Mouse (Mus musculus) liver, embryonic 11.5 days (tissue): ENCODE measurements around the gene Spint2. TPM values are rescaled to one million over a fixed set of nuclear protein-coding genes. Genes with fewer than 3 reads are reported as not detected.

ENCODE experiments used
- ATAC-seq: fragments of 200-750 bp; cut with Nextera tagmentation; replicated peaks from 2 replicates; pipeline ENCODE4 v1.8.0; 2017; ENCODE audit warnings: moderate number of reproducible peaks, mild to moderate bottlenecking, moderate TSS enrichment, moderate library complexity; ENCODE audit not compliant: low FRiP score
- DNase-seq: peaks from one replicate; pipeline ENCODE4 v3.0.0-alpha.2; 2017; ENCODE audit warnings: low spot score
- H3K27ac ChIP-seq: fragments of 300-500 bp; sonication (generic); 2 replicates; pipeline ENCODE4 v1.5.1; 2014; ENCODE audit warnings: mild to moderate bottlenecking, low read depth, low read length, control low read depth
- H3K27me3 ChIP-seq: fragments of 300-500 bp; sonication (generic); replicated peaks from 2 replicates; pipeline ENCODE4 v1.6.1; 2014; ENCODE audit warnings: low read length, mixed read lengths; ENCODE audit not compliant: control insufficient read depth, insufficient read depth
- H3K36me3 ChIP-seq: fragments of 300-500 bp; sonication (generic); 2 replicates; pipeline ENCODE4 v1.6.1; 2014; ENCODE audit warnings: mild to moderate bottlenecking, low read length, moderate library complexity, mixed read lengths; ENCODE audit not compliant: control insufficient read depth, insufficient read depth
- H3K4me1 ChIP-seq: fragments of 300-500 bp; sonication (generic); replicated peaks from 2 replicates; pipeline ENCODE4 v1.6.1; 2014; ENCODE audit warnings: low read length, mixed read lengths; ENCODE audit not compliant: control insufficient read depth, insufficient read depth
- H3K4me2 ChIP-seq: fragments of 300-500 bp; sonication (generic); 2 replicates; pipeline ENCODE4 v1.6.1; 2014; ENCODE audit warnings: mild to moderate bottlenecking, control low read depth, moderate library complexity
- H3K4me3 ChIP-seq: fragments of 300-500 bp; sonication (generic); 2 replicates; pipeline ENCODE4 v1.5.1; 2014; ENCODE audit warnings: low read depth, low read length, control low read depth
- H3K9ac ChIP-seq: fragments of 300-500 bp; sonication (generic); 2 replicates; pipeline ENCODE4 v1.6.1; 2014; ENCODE audit warnings: low read depth, low read length, control low read depth
- H3K9me3 ChIP-seq: fragments of 300-500 bp; sonication (generic); 2 replicates; pipeline ENCODE4 v1.6.1; 2016; ENCODE audit warnings: low read length, inconsistent platforms, mixed read lengths; ENCODE audit not compliant: control insufficient read depth
- WGBS: fragments of 180-500 bp; shearing (Covaris S2); extraction: QIAGEN DNeasy Blood & Tissue Kit; methylation state at CpG from one replicate; pipeline ENCODE4 v1.1.7; 2014; 5-methylcytosine and 5-hydroxymethylcytosine counted together
- polyA plus RNA-seq: library from polyadenylated mRNA; unstranded; fragments of >200 nt; fragmentation: Nextera tagmentation; extraction: Ambion mirVana; gene quantifications from 2 replicates; pipeline ENCODE4 v1.2.1, GENCODE M21; 2014

Gene Spint2
- 51.6 and 53.7 TPM in 2 replicates for polyA plus RNA-seq

GRCm38 (mm10) chr7:29281201-29282073, at the start of gene Spint2:
Gene Spint2, minus strand, starts transcription at chr7:29281912.
- Histone ChIP-seq H3K4me3 (peak within 1 kb of the TSS; percentile 64), H3K27ac (no peak within 1 kb of the TSS), H3K9ac (peak within 1 kb of the TSS; percentile 70), H3K4me1 (peaks cover 9% of the 10 kb centered on the region), H3K9me3 (no peaks in the 10 kb centered on the region), H3K4me2 (peak within 1 kb of the TSS; percentile 96), H3K27me3 (peaks cover 19% of the 10 kb centered on the region), H3K36me3 (no peaks in the 10 kb centered on the region)
- ATAC-seq (peak; percentile 55), DNase-seq (peak; percentile 65)
- WGBS: under 1% methylated on average over 80 of the region's 80 CpGs

- 94% methylated on average over 16 of the region's 16 CpGs for WGBS
- H3K4me1 ChIP-seq: peaks cover 1% of the 10 kb centered on the region; the same call in 1 of the 2 replicates
- H3K4me2 ChIP-seq: no peak overlapping the region
- ATAC-seq: no peak
- peaks cover 12% of the 10 kb centered on the region; the same call in 1 of the 2 replicates for H3K36me3 ChIP-seq
- H3K9me3 ChIP-seq: no peaks in the 10 kb centered on the region
- no peaks in the 10 kb centered on the region for H3K27me3 ChIP-seq
- H3K4me3 ChIP-seq: no peak overlapping the region
- no peak overlapping the region for H3K9ac ChIP-seq
- no peak for DNase-seq
- H3K27ac ChIP-seq: no peak overlapping the region
Measured at GRCm38 (mm10) chr7:29328984-29329383, 47.3 kb upstream of the Spint2 start.

DNA sequence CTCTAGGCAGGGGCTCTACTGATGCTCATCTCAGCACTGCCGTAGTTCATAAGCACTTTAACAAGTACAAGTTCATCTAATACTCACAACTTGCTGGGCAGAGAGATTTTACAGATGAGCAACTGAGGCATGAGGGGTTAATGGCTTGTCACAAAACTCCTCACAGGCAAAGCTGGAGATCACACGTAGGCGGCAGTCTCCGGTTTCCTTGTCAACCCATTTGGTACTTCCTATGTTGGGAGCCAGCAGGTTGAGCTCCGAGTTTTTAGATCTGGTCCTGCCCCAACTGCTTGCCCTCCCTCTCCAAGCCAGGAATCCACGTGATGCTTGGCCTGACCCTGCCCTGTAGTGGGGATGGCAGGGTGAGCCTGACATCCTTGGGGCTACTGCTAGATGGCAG, 45.4 kb upstream of the Spint2 start:
- no peaks in the 10 kb centered on the region for H3K27me3 ChIP-seq
- H3K4me2 ChIP-seq: no peak overlapping the region
- DNase-seq: no peak
- H3K9ac ChIP-seq: no peak overlapping the region
- no peak for ATAC-seq
- H3K9me3 ChIP-seq: no peaks in the 10 kb centered on the region
- H3K36me3 ChIP-seq: peaks cover 12% of the 10 kb centered on the region; the same call in 1 of the 2 replicates
- no peak overlapping the region for H3K27ac ChIP-seq
- no peaks in the 10 kb centered on the region for H3K4me1 ChIP-seq
- WGBS: 79% methylated on average over 6 of the region's 6 CpGs
- H3K4me3 ChIP-seq: no peak overlapping the region

DNA sequence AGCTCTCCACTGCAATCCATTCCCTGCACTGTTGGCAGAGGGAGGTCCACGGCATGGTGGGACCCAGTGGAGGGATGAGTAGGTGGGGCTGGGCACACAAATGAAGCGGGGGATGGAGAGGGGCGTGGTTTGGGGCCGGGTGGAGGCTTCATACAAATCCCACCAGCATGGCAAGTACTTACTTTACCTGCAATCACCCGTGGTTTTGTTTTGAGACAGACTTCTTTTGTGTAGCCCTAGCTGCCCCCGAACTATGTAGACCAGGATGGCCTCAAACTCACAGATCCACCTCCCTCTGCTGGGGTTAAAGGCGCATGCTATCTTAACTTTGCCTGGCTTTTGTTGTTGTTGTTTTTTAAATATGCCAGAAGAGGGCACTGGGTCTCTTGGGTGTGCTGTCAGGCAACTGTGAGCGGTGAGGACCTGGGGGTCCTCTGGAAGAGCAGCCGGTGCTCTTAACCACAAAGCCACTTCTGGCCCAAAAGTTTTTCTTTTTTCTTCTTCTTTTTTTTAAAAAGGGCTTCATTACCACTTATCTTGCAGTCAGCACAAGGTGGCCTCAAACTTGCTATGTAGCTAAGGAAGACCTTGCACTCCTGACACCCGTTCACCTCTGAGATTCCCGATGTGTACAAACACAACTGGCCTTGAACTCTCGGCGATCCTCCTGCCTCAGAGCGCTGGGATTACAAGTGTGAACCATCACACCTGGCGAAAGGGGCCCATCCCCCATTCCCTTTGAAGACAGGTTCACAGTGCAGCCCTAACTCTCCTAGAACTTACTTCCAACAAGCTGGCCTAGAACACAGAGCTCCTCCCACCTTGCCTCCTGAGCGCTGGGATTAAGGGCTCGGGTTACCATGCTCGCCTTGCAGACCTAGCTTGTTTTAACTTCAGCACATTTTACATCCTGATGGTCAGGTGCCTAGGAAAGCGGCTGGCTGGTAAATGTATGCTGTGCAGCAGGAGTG, 37.9 kb upstream of the Spint2 start:
- H3K27ac ChIP-seq: peak overlapping the region; percentile 34
- ATAC-seq (0 out of 2 replicates have a peak, but pooled peaks have one; percentile 10), DNase-seq (no peak)
- no peaks in the 10 kb centered on the region for H3K27me3 ChIP-seq
- peaks cover 4% of the 10 kb centered on the region; the same call in 1 of the 2 replicates for H3K36me3 ChIP-seq
- WGBS: 12% methylated on average over 19 of the region's 19 CpGs
- no peak overlapping the region for H3K9ac ChIP-seq
- peak overlapping the region; percentile 25 for H3K4me3 ChIP-seq
- peaks cover 56% of the 10 kb centered on the region for H3K4me1 ChIP-seq
- peak overlapping the region; percentile 68 for H3K4me2 ChIP-seq
- no peaks in the 10 kb centered on the region for H3K9me3 ChIP-seq

DNA sequence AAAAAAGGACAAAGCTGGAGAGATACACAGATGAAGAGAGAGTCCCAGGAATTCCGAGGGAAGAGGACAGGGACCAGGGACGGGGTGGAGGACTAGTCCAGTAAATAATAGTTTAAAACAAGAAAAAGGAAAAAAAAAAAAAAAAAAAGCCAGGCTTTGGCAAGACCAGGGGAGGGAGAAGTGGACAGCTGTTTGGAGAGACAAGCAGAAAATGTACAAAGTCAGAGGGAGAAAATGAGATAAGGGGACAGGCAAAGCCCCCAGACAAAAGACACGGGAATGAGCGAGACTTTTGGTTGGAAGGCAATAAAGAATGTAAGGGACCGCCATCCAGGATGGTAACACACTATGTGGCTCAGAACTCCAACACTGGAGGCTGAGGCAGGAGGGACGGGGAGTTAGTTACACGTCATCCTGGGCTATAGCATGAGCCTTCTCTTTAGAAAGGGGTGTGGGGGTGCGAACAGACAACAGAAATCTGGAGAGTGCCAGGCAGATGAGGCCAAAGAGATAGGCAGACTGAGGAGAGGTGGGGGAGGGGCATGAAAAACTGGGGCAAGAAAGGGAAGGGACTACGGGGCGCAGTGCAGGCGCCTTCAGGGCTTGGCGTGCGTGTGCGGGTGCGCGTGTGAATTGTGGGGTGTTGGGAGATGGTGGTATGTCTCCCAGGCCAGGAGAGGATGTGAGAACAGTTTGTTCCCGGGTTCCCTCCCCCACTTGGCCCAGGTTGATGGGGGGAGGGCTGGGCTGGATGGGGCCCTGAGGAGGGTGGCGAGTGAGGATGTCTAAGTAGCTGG, 36.6 kb upstream of the Spint2 start:
- ATAC-seq: peak; percentile 40
- DNase-seq: peak; percentile 64
- peaks cover 57% of the 10 kb centered on the region for H3K4me1 ChIP-seq
- H3K36me3 ChIP-seq: no peaks in the 10 kb centered on the region
- H3K27ac ChIP-seq: peak overlapping the region; percentile 75
- H3K27me3 ChIP-seq: no peaks in the 10 kb centered on the region
- peak overlapping the region; percentile 35; the same call in 1 of the 2 replicates for H3K9ac ChIP-seq
- H3K9me3 ChIP-seq: no peaks in the 10 kb centered on the region
- peak overlapping the region; percentile 25 for H3K4me3 ChIP-seq
- peak overlapping the region; percentile 68 for H3K4me2 ChIP-seq
- WGBS: 5% methylated on average over 18 of the region's 18 CpGs

GRCm38 (mm10) chr7:29317558-29317957, 35.8 kb upstream of the Spint2 start:
- ATAC-seq (no peak), DNase-seq (peak; percentile 67)
- Histone ChIP-seq H3K9ac (no peak overlapping the region), H3K4me2 (peak overlapping the region; percentile 68), H3K27me3 (no peaks in the 10 kb centered on the region), H3K4me3 (no peak overlapping the region), H3K4me1 (peaks cover 64% of the 10 kb centered on the region), H3K9me3 (no peaks in the 10 kb centered on the region), H3K27ac (peak overlapping the region; percentile 75), H3K36me3 (no peaks in the 10 kb centered on the region)
- 4% methylated on average over 2 of the region's 2 CpGs for WGBS

- no peak overlapping the region for H3K9ac ChIP-seq
- 14% methylated on average over 10 of the region's 10 CpGs for WGBS
- no peak overlapping the region for H3K4me3 ChIP-seq
- H3K36me3 ChIP-seq: no peaks in the 10 kb centered on the region
- H3K27ac ChIP-seq: peak overlapping the region; percentile 75
- peak overlapping the region; percentile 68 for H3K4me2 ChIP-seq
- ATAC-seq: 0 out of 2 replicates have a peak, but pooled peaks have one; percentile 21
- peaks cover 64% of the 10 kb centered on the region for H3K4me1 ChIP-seq
- H3K9me3 ChIP-seq: no peaks in the 10 kb centered on the region
- no peaks in the 10 kb centered on the region for H3K27me3 ChIP-seq
- DNase-seq: peak; percentile 47
Measured at GRCm38 (mm10) chr7:29316976-29317375, 35.3 kb upstream of the Spint2 start.
